Mouse (Mus musculus) adrenal gland, postnatal 14 days (tissue): ENCODE results near the gene Ryr1. TPM values are rescaled to one million over a fixed set of nuclear protein-coding genes. Genes with fewer than 3 reads are reported as not detected.
A peak's percentile ranks its signal among the peaks of the same experiment; 100 is the strongest.

ENCODE experiments used
- DNase-seq: peaks from one replicate; pipeline ENCODE4 v3.0.0; 2021; ENCODE audit warnings: mixed read lengths
- microRNA-seq, 2 experiments: library from miRNA; unstranded; fragments of <30 nt; microRNA quantifications; one replicate each; pipeline ENCODE4 v1.2.0; 2021
- total RNA-seq: library from RNA; stranded (reverse); gene quantifications from 2 replicates; pipeline ENCODE4 v1.2.3, GENCODE M21; 2021

Ryr1 gene
- total RNA-seq, 1 experiment from 2014 or later, result 0.11 TPM

- no peak for DNase-seq
These were observed 164.5 kb downstream of the Ryr1 start for GRCm38 (mm10) chr7:28960354-28961046.

- DNase-seq, result no peak
These were observed 165.4 kb downstream of the Ryr1 start for GRCm38 (mm10) chr7:28959505-28960045.

- no peak for DNase-seq
These were observed 166.2 kb downstream of the Ryr1 start for GRCm38 (mm10) chr7:28958770-28959169.

GRCm38 (mm10) chr7:28957997-28958725 lies 166.8 kb downstream of the Ryr1 start:
- no peak for DNase-seq

GRCm38 (mm10) chr7:28957286-28957685 lies 167.7 kb downstream of the Ryr1 start:
- no peak for DNase-seq

- DNase-seq, result no peak
These were observed 168.7 kb downstream of the Ryr1 start for GRCm38 (mm10) chr7:28956270-28956669.

- peak; percentile 43 for DNase-seq
These were observed 169.6 kb downstream of the Ryr1 start for GRCm38 (mm10) chr7:28955295-28955897.

- no peak for DNase-seq
These were observed 170.2 kb downstream of the Ryr1 start for GRCm38 (mm10) chr7:28954773-28955172.

GRCm38 (mm10) chr7:28953476-28954376 lies 171.3 kb downstream of the Ryr1 start:
- DNase-seq, result no peak

Small RNAs within 50 kb of the gene (microRNA-seq; reads per million reads assigned to microRNA genes)
- 0 reads per million in 2 experiments for gene Gm44408
- gene Mir1963, result 0 reads per million in 2 experiments

Other genes with a start within 250 kb of the Ryr1 start
- 0.19 and 0.60 TPM in 2 replicates for gene Capn12, start 243.8 kb downstream of the Ryr1 start, total RNA-seq
- gene Actn4, start 162.8 kb downstream of the Ryr1 start, total RNA-seq, result 271 and 282 TPM in 2 replicates
- 233 and 240 TPM in 2 replicates for gene Eif3k, start 143.3 kb downstream of the Ryr1 start, total RNA-seq
- gene Map4k1, start 143.1 kb downstream of the Ryr1 start, total RNA-seq, result 1.8 and 7.9 TPM in 2 replicates
- 1.8 and 2.2 TPM in 2 replicates for gene Rasgrp4, start 9.7 kb upstream of the Ryr1 start, total RNA-seq
- 8.0 and 15.8 TPM in 2 replicates for gene Fam98c, start 31.1 kb upstream of the Ryr1 start, total RNA-seq
- 1.1 and 1.2 TPM in 2 replicates for gene Ggn, start 45.0 kb upstream of the Ryr1 start, total RNA-seq
- gene Spred3, start 45.2 kb upstream of the Ryr1 start, total RNA-seq, result 6.6 and 6.9 TPM in 2 replicates
- gene Psmd8, start 55.5 kb upstream of the Ryr1 start, total RNA-seq, result 212 and 215 TPM in 2 replicates
- gene Catsperg1, start 88.9 kb upstream of the Ryr1 start, total RNA-seq, result 0.63 and 0.79 TPM in 2 replicates
- gene Kcnk6, start 107.3 kb upstream of the Ryr1 start, total RNA-seq, result 3.0 and 4.1 TPM in 2 replicates
- 77.1 and 81.0 TPM in 2 replicates for gene Yif1b, start 113.2 kb upstream of the Ryr1 start, total RNA-seq
- 2.4 and 2.7 TPM in 2 replicates for gene 2200002D01Rik, start 123.3 kb upstream of the Ryr1 start, total RNA-seq
- 29.0 and 31.5 TPM in 2 replicates for gene Spint2, start 156.7 kb upstream of the Ryr1 start, total RNA-seq
- gene Ppp1r14a, start 164.1 kb upstream of the Ryr1 start, total RNA-seq, result 10.9 and 12.4 TPM in 2 replicates
- 1.8 and 2.4 TPM in 2 replicates for gene Dpf1, start 178.8 kb upstream of the Ryr1 start, total RNA-seq